Mouse (Mus musculus): ENCODE measurements around the gene Usp4. TPM values are rescaled to one million over a fixed set of nuclear protein-coding genes. Genes with fewer than 3 reads are reported as not detected.

The Usp4 gene
- polyA plus RNA-seq (2015; fragmentation: Nextera tagmentation; extraction: Ambion mirVana) = 80.6 and 86.7 TPM in 2 replicates

GRCm38 (mm10) chr9:108347540-108348289, at the start of gene Usp4:
TSS of gene Usp4 (plus strand) at chr9:108347853.
- no peaks in the 10 kb centered on the region for H3K27me3 ChIP-seq (replicated peaks)
- peak within 1 kb of the TSS; percentile 92 for H3K4me3 ChIP-seq
- H3K9me3 ChIP-seq = no peaks in the 10 kb centered on the region
- H3K9ac ChIP-seq = peak within 1 kb of the TSS; percentile 94
- under 1% methylated on average over 74 of the region's 75 CpGs for WGBS
- peak within 1 kb of the TSS; percentile 96 for H3K27ac ChIP-seq (replicated peaks)
- peaks cover 24% of the 10 kb centered on the region for H3K4me1 ChIP-seq
- H3K4me2 ChIP-seq = peak within 1 kb of the TSS; percentile 89
- peak; percentile 87 for ATAC-seq (ENCODE audit: extremely low read depth, insufficient number of reproducible peaks, low FRiP score, low TSS enrichment)
- H3K36me3 ChIP-seq = peaks cover 29% of the 10 kb centered on the region

DNA sequence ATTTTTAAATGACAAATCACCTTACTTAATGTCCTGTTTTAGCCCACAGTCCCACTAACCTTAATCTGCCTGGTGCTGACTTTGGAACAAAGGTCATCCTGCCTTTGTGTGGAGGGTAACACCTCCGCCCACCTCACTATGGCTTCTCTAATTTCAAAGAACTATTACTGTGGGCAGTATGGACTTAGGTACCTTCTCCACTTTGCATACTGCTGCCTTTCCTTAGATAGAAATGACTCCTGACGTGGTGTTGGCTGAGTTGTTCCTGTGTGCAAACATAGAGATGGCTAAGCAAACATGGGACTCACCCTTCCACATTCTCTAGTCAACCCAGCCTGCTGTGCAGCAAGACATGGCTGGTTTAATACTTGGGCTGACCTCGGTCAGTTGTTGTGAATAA, 45.8 kb upstream of the Usp4 start:
- no peaks in the 10 kb centered on the region for H3K9me3 ChIP-seq
- no peak overlapping the region for H3K4me2 ChIP-seq
- H3K36me3 ChIP-seq = peaks cover 33% of the 10 kb centered on the region
- peaks cover 23% of the 10 kb centered on the region for H3K4me1 ChIP-seq
- no peaks in the 10 kb centered on the region for H3K27me3 ChIP-seq (replicated peaks)
- ATAC-seq (ENCODE audit: extremely low read depth, insufficient number of reproducible peaks, low FRiP score, low TSS enrichment) = no peak
- WGBS = 72% methylated on average over 3 of the region's 3 CpGs
- H3K4me3 ChIP-seq = no peak overlapping the region
- H3K9ac ChIP-seq = no peak overlapping the region
- no peak overlapping the region for H3K27ac ChIP-seq (replicated peaks)

DNA sequence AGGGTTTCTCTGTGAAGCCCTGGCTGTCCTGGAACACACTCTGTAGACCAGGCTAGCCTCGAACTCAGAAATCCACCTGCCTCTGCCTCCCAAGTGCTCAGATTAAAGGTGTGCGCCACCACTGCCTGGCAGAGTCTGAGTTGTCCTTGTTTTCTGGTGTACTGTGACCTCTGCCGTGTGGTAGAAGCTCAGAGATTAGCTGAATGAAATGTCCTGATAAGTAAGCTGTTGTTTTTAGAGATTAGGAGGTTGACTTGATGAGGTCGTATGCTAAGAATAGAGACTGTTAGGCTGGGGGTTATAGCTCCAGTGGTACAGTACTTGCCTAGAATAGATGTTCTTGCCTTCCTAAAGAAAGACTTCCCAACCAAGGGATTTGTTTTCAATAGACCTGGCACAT, 42.9 kb upstream of the Usp4 start:
- Histone ChIP-seq H3K4me2 (peak overlapping the region; percentile 86), H3K9ac (peak overlapping the region; percentile 95), H3K9me3 (no peaks in the 10 kb centered on the region), H3K27me3 (replicated peaks) (no peaks in the 10 kb centered on the region), H3K4me1 (peaks cover 37% of the 10 kb centered on the region), H3K4me3 (peak overlapping the region; percentile 77), H3K36me3 (peaks cover 33% of the 10 kb centered on the region), H3K27ac (replicated peaks) (peak overlapping the region; percentile 100)
- no peak for ATAC-seq (ENCODE audit: extremely low read depth, insufficient number of reproducible peaks, low FRiP score, low TSS enrichment)
- 38% methylated on average over 4 of the region's 4 CpGs for WGBS

DNA sequence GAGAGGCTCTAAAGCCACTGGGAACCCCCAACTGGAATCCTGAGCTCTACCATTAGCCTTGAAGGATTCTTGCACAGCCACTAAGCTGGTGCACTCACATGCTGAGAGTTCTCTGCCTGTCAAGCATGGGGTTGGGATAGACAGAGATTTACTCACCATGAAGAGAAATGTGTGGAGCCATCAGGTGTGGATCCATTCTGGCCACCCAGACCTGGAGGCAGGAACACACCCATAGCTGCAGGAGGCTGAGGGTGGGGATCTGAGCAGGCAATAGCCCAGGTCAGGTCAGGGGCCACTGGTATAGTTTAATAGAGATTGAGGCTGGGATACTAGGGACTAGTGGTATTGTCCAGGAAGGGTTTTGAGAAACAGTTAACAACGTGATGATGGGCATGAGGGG, 42.5 kb upstream of the Usp4 start:
- ATAC-seq (ENCODE audit: extremely low read depth, insufficient number of reproducible peaks, low FRiP score, low TSS enrichment) = no peak
- 0% methylated on average over 1 of the region's 1 CpGs for WGBS

GRCm38 (mm10) chr9:108305629-108306520, 41.8 kb upstream of the Usp4 start, which contains the start of the genes Rhoa and Tcta:
TSS of gene Rhoa (plus strand) at chr9:108306129.
TSS of gene Tcta (minus strand) at chr9:108306160.
- peak within 1 kb of the TSS; percentile 92 for H3K4me2 ChIP-seq
- under 1% methylated on average over 81 of the region's 81 CpGs for WGBS
- H3K27ac ChIP-seq (replicated peaks) = peak within 1 kb of the TSS; percentile 100
- peak within 1 kb of the TSS; percentile 95 for H3K9ac ChIP-seq
- no peaks in the 10 kb centered on the region for H3K27me3 ChIP-seq (replicated peaks)
- peaks cover 33% of the 10 kb centered on the region for H3K36me3 ChIP-seq
- peaks cover 49% of the 10 kb centered on the region for H3K4me1 ChIP-seq
- peak within 1 kb of the TSS; percentile 77 for H3K4me3 ChIP-seq
- peak; percentile 89 for ATAC-seq (ENCODE audit: extremely low read depth, insufficient number of reproducible peaks, low FRiP score, low TSS enrichment)
- H3K9me3 ChIP-seq = no peaks in the 10 kb centered on the region

More for the DNA sequence above, 42.5 kb upstream of the Usp4 start:
- Histone ChIP-seq H3K9ac (peak overlapping the region; percentile 95), H3K4me3 (peak overlapping the region; percentile 77), H3K4me2 (peak overlapping the region; percentile 86), H3K36me3 (peaks cover 33% of the 10 kb centered on the region), H3K4me1 (peaks cover 42% of the 10 kb centered on the region), H3K27ac (replicated peaks) (peak overlapping the region; percentile 100), H3K9me3 (no peaks in the 10 kb centered on the region), H3K27me3 (replicated peaks) (no peaks in the 10 kb centered on the region)

DNA sequence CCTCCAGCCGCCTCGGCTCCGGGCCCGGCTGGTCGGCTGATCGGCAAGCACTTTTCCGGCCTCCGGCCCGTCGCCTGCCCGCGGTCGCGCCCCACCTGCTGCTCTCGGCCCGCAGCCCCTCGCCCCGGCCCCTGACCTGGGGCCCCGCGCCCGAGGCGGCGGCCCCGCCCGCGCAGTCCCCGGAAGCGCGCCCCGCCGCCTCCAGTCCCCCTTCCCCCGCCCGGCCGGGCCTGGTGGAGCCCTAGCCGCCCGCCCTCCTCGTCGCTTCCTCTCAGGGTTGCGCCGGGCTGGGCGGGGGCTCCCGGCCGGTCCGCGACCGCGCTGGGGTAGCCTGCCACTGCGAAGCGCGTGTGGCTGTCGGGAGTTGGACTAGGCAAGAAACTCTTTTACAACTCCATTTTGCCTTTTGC, 41.1 kb upstream of the Usp4 start:
- ATAC-seq (ENCODE audit: extremely low read depth, insufficient number of reproducible peaks, low FRiP score, low TSS enrichment) = peak; percentile 82
- Histone ChIP-seq H3K4me3 (peak overlapping the region; percentile 77), H3K36me3 (peaks cover 27% of the 10 kb centered on the region), H3K9me3 (no peaks in the 10 kb centered on the region), H3K27ac (replicated peaks) (peak overlapping the region; percentile 100), H3K4me2 (peak overlapping the region; percentile 92), H3K4me1 (peaks cover 56% of the 10 kb centered on the region), H3K9ac (peak overlapping the region; percentile 95), H3K27me3 (replicated peaks) (no peaks in the 10 kb centered on the region)
- under 1% methylated on average over 28 of the region's 51 CpGs for WGBS

- no peaks in the 10 kb centered on the region for H3K9me3 ChIP-seq
- 6% methylated on average over 12 of the region's 12 CpGs for WGBS
- peak overlapping the region; percentile 95 for H3K9ac ChIP-seq
- peak overlapping the region; percentile 100 for H3K27ac ChIP-seq (replicated peaks)
- peak overlapping the region; percentile 77 for H3K4me3 ChIP-seq
- no peak for ATAC-seq (ENCODE audit: extremely low read depth, insufficient number of reproducible peaks, low FRiP score, low TSS enrichment)
- peaks cover 21% of the 10 kb centered on the region for H3K36me3 ChIP-seq
- peak overlapping the region; percentile 92 for H3K4me2 ChIP-seq
- H3K4me1 ChIP-seq = peaks cover 62% of the 10 kb centered on the region
- no peaks in the 10 kb centered on the region for H3K27me3 ChIP-seq (replicated peaks)
Observed at GRCm38 (mm10) chr9:108307021-108307807, 40.4 kb upstream of the Usp4 start.

- peak overlapping the region; percentile 77 for H3K4me3 ChIP-seq
- peak overlapping the region; percentile 92 for H3K4me2 ChIP-seq
- H3K27me3 ChIP-seq (replicated peaks) = no peaks in the 10 kb centered on the region
- peaks cover 69% of the 10 kb centered on the region for H3K4me1 ChIP-seq
- no peak for ATAC-seq (ENCODE audit: extremely low read depth, insufficient number of reproducible peaks, low FRiP score, low TSS enrichment)
- H3K27ac ChIP-seq (replicated peaks) = peak overlapping the region; percentile 51
- no peaks in the 10 kb centered on the region for H3K9me3 ChIP-seq
- peak overlapping the region; percentile 95 for H3K9ac ChIP-seq
- WGBS = 26% methylated on average over 2 of the region's 2 CpGs
- H3K36me3 ChIP-seq = peaks cover 12% of the 10 kb centered on the region
Observed at GRCm38 (mm10) chr9:108308141-108308540, 39.5 kb upstream of the Usp4 start.

- Histone ChIP-seq H3K9ac (no peak overlapping the region), H3K4me1 (peaks cover 18% of the 10 kb centered on the region; the same call in 1 of the 2 replicates), H3K27ac (replicated peaks) (no peak overlapping the region), H3K9me3 (no peaks in the 10 kb centered on the region), H3K4me3 (no peak overlapping the region), H3K36me3 (peaks cover 76% of the 10 kb centered on the region), H3K27me3 (replicated peaks) (no peaks in the 10 kb centered on the region), H3K4me2 (no peak overlapping the region)
- no peak for ATAC-seq (ENCODE audit: extremely low read depth, insufficient number of reproducible peaks, low FRiP score, low TSS enrichment)
- WGBS = 90% methylated on average over 3 of the region's 3 CpGs
Observed at GRCm38 (mm10) chr9:108317572-108317971, 30.1 kb upstream of the Usp4 start.

- H3K4me1 ChIP-seq = peaks cover 16% of the 10 kb centered on the region; the same call in 1 of the 2 replicates
- no peak overlapping the region for H3K4me2 ChIP-seq
- H3K9me3 ChIP-seq = no peaks in the 10 kb centered on the region
- no peak overlapping the region for H3K27ac ChIP-seq (replicated peaks)
- WGBS = 82% methylated on average over 2 of the region's 2 CpGs
- no peaks in the 10 kb centered on the region for H3K27me3 ChIP-seq (replicated peaks)
- no peak overlapping the region for H3K4me3 ChIP-seq
- peaks cover 81% of the 10 kb centered on the region for H3K36me3 ChIP-seq
- ATAC-seq (ENCODE audit: extremely low read depth, insufficient number of reproducible peaks, low FRiP score, low TSS enrichment) = no peak
- H3K9ac ChIP-seq = no peak overlapping the region
Observed at GRCm38 (mm10) chr9:108318462-108318861, 29.2 kb upstream of the Usp4 start.

Data from heart, embryonic 13.5 days (tissue).